Mouse (Mus musculus) testis, postnatal 14 days (tissue): ENCODE measurements around the gene Endog.
A peak's percentile ranks its signal among the peaks of the same experiment; 100 is the strongest.
"Not testable (repeated sequence)": the region's sequence is repeated elsewhere in the genome, so short reads cannot be mapped to it uniquely, and the experiment has no call there.

Experiments
- DNase-seq: peaks from one replicate; pipeline ENCODE4 v3.0.0; 2021; ENCODE audit warnings: low spot score

Endog gene

DNA sequence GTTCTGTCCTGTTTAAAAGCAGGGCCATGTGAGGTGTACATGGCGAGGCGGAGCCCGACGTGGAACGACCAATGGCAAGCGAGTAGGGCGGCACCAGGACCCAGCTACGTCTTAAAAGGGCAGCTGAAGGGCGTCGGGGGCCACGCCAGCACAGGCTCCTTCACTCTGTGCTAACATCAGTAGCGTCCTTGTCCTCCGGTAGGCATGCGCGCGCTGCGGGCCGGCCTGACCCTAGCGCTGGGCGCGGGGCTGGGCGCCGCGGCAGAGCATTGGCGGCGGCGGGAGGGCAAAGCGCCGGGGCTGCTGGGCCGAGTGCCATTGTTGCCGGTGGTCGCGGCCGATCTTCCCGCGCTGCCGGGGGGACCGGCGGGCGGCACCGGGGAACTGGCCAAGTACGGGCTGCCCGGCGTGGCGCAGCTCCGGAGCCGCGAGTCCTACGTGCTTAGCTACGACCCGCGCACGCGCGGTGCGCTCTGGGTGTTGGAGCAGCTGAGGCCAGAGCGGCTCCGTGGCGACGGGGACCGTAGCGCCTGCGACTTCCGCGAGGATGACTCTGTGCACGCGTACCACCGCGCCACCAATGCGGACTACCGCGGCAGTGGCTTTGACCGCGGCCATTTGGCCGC is at the start of gene Endog:
TSS of gene Endog (plus strand) at position 123 of the 626 bp plus-strand sequence.
- DNase-seq = peak; percentile 82

DNA sequence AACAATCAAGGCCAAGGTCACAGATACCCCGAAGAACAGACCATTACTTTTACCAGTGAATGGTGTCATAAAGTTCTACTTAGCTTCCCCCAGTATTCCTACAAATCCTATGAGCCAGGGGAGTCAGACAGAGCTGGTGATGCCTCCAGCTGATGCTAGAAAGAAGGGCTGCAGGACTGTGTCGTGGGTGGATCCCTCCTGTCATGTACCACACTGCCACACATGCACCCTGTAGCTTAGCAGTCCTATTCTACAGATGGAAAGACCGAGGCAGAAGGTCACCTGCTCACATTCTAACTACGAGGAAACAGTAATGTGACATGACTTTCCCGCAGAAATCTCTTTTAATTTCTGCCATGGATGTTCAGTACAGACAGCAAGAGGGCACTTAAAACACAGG is 48.5 kb upstream of the Endog start:
- DNase-seq = no peak

DNA sequence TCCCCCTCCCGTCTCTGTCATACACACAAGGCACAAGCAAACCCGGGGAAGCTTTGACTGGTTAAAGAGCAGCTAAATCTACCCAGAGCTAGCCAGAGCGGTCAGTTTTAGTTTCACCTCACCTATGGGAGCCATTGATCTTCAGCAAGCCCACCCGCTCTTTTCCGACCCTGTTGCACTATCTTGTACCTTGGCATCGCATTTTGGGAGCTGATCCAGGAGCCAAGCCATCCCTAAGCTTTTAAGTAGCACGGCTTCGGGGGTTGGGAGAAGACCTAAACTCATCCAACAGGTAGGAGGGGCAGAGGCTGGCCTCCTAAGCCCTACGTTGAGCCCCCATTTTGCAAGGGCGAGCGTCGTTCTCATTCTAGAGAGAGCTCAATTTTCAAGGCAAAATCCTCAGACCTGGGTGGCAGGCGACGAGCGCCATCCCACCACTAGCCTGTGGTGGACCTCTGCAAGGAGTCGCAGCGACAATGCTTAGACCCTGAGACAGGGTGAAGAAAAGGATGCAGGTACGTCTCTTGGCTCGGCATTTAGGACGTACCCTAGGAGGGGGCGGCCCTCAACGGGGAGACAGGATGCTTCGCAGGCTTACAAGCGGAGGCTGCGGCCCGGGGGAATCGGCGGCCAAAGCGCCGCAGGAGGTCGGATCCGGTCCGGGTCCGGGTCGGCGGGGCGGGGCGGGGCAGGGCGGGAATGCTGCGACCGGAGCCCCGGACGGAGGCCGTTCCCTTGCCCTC is 47.4 kb upstream of the Endog start:
- DNase-seq = no peak

DNA sequence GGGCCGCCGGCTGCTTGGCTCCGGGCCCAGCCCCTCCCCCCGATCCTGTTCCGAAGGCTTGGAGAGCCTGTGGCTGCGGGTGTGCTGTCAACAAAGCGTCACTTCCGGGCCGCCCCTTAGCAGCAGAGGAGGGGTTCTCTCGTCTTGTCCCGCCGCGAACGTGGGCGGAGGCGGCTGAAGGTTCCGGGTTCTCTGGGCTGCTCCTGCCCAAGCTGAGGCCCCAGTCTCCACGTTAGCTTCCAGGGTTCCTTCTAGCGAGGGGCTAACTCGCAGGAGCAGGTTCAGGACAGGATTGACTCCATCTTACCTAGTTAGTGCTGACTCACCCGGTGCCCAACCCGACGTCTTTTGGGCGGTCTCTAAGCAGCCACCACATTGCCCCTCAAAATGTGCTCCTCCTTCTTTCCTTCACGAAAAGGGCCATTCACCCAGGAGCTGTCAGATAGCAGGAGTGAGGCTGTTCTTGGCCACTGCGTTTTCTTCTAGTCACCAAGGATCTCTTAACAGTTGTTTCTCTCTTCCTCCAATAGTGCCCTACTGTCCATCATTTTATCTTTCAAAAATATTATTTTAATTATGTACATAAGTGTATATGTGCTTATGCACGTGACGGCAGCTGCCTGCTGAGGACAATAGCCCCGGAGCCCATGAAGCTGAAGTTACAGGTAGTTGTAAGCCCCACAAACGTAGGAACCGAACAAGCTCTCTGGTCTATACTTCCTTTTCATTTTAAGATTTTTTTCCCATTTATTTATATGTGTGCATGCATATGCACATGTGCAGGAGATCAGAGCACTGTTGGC is 46.6 kb upstream of the Endog start, which contains the start of gene Zer1:
TSS of gene Zer1 (minus strand) at position 114 of the 803 bp plus-strand sequence.
- peak; percentile 94 for DNase-seq

DNA sequence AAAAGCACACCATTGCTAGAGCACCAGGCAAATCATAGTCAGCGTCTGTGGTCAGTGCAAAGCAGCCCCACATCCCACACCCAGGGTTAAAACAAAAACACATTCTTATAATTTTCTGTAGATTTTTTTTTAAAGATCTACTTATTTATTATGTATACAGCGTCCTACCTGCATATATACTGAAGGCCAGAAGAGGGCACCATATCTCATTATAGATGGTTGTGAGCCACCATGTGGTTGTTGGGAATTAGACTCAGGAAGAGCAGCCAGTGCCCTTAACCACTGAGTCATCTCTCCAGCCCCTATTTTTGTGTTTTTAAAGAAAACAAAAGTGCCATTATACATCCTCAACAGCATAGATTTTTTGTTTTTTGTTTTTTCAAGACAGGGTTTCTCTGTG is 42.5 kb upstream of the Endog start:
- DNase-seq = no peak

DNA sequence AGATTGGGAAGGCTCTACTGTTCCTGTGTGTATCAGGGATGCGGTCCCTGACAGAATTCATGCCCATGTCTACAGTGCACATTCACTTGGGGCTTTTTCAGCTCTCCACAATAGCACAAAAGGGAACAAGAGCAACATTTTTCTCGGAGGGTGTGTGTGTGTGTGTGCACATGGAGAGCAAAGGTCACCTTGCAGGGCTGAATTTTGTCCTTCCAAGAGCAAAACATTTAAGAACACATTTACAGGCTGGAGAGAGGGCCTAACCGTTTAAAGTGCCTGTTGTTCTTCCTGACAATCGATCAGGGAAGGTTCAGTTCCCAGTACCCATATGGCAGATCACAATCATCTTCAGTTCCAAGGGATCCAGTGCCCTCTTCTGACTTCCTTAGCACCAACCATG is 41.1 kb upstream of the Endog start:
- DNase-seq = no peak

DNA sequence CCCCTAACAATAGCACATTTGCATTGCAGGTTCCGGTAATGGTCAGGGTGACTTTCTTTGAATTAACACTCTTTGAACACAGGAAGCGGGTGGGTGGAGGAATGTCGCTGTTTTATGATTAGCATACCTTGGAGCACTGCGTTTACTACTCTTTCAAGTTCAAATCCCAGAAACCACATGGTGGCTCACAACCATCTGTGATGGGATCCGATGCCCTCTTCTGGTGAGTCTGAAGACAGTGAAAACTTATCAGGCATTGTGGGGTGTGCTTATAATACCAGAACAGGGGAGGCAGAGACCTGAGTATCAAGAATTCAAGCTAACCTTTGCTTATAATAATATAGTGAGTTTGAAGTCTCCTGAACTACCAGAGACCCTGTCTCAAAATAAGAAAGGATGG is 40.1 kb upstream of the Endog start:
- DNase-seq = not testable (repeated sequence)

DNA sequence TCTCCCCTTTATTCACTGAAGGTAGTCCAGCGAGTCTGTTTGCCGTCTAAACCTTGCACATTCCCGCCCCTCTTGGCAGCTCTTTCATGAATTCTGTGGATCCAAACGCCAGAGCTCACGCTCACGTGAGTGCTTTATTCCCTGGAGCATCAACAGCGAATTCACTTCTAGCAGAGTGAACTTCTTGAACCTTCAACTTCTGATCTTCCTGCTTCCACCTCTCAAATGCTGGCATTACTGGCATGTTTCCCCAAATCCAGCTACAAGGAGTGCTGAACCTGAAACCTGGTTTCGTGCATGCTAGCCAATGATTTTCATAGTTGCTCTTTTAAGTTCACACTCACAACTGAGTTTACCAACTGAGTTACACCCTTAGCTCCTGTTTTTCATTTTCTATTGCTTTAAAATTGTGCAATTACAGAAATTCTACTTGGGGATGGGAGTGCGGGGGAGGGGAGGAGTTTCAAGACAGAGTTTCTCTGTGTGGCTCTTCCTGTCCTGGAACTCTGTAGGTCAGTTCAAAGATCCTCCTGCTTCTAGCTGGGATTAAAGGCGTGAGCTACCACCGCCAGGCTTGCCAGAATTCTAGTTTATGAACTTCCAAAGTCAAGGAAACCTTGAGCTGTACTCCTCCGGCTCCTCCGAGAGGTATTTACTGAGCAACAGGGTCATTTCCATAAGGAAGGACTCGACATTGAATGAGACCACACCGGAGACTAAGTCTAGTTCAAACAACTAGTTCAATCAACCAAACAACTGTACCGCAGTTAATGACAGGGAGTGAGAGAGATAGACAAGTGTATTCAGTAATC is 38.3 kb upstream of the Endog start:
- DNase-seq = no peak

DNA sequence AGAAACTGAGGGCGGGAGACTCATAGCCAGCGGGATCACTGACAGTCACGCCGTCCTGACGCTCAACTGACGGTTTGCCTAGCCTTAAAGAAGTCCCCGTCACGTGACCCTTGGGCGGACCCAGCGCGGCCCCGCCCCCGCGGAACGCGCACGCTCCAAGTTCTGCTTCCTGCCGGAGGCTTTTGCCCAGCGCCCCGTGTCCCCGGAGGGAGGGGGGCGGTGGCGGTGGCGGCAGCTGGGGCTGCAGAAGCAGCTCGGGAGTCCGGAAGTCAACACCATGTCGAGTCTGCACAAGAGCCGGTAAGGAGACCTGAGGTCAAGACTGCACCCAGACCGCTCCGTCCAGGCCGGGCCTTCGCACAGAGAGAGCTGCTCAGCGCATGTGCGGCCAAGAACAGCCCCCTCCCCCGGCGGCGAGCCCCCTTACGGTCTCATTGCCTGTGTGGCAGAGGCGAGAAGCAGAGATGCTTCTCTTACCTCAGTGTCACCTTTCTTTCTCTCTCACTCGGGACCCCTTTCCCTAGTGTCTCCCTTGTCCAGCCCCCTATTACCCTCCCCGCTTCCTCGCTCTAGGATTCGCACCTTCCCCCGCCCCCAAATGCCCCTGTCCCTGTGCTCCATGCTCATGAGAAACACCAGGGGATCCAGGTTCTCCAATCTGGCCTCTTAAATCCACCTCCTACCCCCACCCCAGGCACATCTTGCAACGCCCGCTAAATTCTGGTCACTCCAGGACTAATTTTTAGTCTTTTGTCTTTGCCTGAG is 37.5 kb upstream of the Endog start, which contains the start of gene Tbc1d13:
TSS of gene Tbc1d13 (plus strand) at position 134 of the 765 bp plus-strand sequence.
- DNase-seq = peak; percentile 94

DNA sequence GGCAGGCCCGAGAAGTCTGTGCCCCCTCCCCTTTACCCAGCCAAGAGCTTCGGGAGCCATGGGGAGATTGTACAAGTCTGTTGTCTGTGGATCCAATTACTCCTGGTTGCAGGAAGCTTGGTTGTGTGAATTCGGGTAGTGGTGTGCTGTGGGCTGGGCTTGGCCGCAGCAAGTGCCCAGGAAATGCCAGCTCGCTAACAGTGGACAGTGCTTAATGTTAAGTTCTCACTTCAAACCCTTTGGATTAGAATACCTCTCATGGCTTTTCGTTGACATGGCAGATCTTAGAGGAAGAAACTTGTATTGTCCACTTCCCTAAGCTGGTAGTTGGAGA is 36.9 kb upstream of the Endog start:
- DNase-seq = no peak

DNA sequence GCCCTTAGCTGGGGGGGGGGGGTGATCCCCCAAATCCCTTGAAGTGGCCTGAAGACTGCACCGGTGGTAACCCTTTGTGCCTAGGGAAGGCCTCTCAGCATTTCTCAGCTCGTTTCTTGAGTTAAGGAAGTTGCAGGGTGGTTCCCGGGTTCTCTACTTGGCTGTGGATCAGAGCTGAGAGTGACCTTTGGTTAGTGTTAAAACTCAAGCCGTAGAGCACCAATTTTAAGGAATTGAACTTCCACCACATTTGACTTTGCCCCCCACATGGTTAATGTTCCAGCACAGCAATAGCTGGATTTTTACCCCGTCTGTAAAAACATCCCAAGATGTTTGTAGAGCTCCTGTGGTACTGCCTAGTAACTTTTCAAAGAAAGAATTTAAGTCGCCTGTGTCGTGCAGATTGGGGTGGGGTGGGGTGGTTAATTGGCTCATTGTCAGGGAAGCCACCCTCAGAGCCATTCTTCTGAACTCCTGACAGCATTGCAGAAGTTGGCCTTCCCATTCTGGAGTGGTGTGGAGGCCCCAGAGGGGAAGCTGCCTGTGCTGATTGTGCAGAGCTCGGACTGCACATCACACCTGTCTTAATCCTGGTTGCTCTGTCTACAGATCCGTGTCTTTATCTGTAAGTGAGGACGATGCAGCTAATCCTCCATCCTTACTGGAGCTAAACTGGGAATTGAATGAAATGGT is 36.2 kb upstream of the Endog start:
- no peak for DNase-seq

DNA sequence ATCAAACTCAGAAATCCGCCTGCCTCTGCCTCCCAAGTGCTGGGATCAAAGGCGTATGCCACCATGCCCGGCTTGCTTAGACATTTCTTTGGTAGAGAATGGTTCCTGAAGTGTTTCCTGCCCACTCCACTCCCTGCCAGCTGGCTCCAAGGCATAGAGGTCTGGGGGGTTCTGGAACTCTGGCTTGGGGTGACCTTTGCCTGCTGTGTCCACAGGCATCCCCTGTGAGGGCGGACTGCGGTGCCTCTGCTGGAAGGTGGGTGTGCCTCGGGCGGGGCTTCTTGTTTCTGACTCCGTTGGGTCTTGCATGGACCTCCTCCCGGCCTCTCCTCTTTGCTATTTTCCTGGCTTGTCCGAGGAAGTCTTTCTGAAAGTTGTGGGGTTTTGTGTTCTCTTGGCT is 34.8 kb upstream of the Endog start:
- DNase-seq = no peak

DNA sequence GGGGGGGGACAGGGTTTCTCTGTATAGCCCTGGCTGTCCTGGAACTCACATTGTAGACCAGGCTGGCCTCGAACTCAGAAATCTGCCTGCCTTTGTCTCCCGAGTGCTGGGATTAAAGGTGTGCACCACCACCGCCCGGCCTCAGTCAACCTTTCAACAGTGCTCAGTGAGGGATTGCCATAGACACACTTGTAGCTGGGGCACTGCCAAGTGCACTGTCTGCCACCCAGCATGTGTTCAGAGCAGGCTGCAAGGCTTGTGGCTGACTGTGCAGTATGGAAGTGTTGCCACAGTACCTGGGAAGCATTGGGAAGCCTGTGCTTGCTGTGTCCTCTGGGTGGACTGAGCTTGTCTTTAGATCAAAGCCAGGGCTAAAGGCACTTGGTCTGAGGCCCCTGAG is 31.3 kb upstream of the Endog start:
- not testable (repeated sequence) for DNase-seq

DNA sequence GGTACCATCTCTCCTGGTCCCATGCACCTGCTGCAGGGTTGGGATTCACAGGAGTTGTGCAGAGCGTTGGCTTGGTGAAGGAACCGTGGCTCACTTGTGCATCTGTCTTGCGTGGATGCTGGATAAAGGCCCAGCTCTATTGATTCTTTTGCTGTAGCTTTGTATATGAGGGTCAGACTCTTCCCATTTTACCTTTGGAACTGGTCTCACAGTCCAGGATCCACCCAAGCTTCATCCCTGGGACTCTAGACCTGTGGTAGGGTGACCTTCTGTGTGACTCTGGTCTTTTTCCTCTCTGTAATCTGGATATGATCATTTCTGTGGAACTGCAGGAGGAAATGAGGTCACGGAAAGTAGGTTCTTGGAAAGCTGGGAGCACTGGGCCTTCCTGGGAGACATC is 26.9 kb upstream of the Endog start:
- DNase-seq = no peak

DNA sequence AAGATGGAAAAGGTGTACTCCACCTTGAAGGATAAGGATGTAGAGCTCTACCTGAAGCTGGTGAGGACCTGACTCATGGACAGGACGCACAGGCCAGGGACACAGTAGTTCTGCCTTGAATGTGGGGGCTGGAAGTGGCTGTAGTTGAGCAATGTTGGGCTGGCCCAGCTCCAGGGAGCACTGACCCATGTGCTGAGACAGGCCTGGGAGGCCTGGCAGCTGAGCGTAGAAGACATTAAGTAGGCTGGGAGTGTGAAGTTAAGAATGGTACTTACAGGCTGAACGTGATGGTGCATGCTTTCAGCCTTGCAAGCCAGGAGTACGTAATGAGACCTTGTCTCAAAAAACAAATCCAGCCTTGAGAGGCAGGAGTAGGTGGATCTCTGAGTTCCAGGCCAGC is 23.8 kb upstream of the Endog start:
- DNase-seq = no peak

DNA sequence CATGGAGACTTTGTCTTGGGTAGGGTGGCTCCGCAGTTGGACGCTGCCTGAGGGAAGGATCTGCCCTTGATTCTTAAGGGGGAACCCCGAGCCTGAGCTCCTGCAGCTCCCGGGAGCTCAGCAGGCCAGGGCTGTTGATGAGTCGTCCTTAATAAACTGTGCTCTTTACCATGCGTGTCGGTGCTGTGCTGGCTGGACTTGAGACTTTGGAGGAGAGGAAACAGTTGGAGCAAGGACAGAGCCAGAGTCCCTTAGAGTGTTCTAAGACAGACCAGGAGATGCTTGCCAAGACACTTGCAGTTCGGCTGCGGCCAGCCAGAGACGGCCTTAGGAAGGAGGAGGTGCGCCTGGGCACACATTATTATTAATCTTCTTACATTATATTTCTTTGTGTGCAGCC is 19.5 kb upstream of the Endog start:
- DNase-seq = no peak

DNA sequence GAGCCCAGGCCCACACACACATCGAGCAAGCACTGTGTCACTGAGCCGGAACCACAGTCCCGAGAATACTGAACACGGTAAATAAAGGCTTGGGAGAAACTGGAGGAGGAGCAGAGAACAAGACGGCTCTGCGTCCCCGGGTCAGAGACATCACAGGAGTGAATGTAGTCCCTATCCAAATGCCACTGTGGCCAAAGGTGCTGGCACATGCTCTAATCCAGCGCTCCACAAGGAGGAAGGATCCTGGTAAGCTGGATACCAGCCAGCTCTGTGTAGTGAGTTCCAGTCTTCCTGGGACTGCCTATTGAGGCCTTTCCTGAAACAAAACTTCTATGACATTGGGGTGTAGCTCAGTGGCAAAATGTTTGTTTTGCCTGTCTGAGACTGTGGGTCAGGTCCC is 18.7 kb upstream of the Endog start:
- DNase-seq = no peak

DNA sequence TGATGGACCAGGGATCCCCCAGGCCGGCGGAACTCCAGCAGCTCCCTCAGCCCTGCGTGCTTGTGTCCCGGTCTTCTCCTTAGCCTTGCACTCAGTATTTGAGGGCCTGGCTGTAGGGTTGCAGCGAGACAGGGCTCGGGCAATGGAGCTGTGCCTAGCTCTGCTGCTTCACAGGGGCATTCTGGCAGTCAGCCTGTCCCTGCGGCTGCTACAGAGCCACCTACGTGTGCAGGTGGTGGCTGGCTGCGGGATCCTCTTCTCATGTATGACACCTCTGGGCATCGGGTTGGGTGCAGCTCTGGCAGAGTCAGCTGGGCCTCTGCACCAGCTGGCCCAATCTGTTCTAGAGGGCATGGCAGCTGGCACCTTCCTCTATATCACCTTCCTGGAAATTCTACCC is 11.4 kb upstream of the Endog start:
- not testable (repeated sequence) for DNase-seq

DNA sequence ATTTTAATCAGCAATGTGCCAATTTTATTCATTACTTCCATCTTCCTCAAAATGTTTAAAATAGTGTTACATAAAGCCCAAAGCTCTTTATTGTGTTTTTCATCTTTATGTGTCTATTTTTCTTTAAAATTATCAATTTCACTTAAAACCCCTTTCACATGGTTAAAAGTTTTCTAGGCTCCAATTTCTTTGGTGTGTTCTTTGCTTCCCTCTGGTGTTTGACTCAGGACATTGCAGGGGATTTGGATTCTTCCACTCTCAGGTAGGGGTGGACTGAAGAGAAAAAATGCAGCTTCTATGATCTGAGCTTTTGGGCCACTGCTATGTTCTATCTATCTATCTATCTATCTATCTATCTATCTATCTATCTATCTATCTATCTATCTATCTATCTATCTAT is 9.5 kb upstream of the Endog start:
- DNase-seq = no peak

DNA sequence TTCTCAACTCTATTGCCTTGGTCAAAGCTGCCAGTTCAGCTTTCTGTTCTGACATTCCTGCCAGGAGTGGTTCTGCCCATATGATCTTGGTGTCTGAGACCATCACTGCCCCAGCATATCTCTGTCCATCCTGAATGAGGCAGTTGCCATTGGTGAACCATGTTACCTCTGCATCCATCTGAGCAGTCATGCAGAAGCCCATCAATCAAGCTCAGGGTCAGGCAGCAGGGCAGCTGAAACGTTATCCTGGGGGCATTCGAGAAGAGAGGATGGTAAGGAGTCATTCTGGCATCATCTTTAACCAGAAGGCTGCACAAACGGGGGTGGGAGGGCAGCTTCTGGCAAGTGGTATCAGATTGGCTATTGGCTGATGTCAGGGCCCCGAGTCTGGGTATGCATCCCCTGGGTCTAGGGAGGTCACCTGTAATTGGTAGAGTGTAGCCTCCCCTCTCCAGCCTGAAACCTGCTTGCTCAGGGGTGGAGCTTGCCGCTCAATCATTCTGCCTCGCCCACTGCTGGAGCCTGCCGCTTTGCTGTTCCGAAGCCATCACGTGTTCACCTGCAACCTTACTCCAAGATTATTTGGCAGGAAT is 6.9 kb upstream of the Endog start:
- no peak for DNase-seq
